Comparison of ENCODE assay signal across 10 mouse cellular contexts in genomic region chr10:15392027-15392816, GRCm38 (mm10).
A peak's percentile ranks its signal among the peaks of the same experiment; 100 is the strongest.
DNase-seq lines count a peak whose midpoint lies in the region; ATAC-seq and TF ChIP-seq lines count a peak whose summit lies in the region.
"Had no signal": no experiment of that assay in that cellular context is flagged by ENCODE, and none has a peak within 500 bp of the region (broad histone marks: within the 10 kb centered on the region; RNA-seq: fewer than 3 reads in every experiment).

No protein-coding gene starts in this region.

- no peaks in the 10 kb centered on the region for H3K27me3 ChIP-seq in forebrain, embryonic 14.5 days (replicated peaks; ENCODE audit: control insufficient read depth, insufficient read depth, low read length)
- H3K27me3 ChIP-seq in forebrain, embryonic 11.5 days (ENCODE audit: control insufficient read depth, insufficient read depth, low read length) = no peaks in the 10 kb centered on the region
- no peaks in the 10 kb centered on the region for H3K27me3 ChIP-seq in lung, postnatal 0 days (replicated peaks; ENCODE audit: insufficient read depth, low read length)
- H3K27me3 ChIP-seq: stomach, embryonic 15.5 days had no signal

- 68% methylated on average over 5 of the region's 5 CpGs for whole genome bisulfite sequencing in forebrain, embryonic 14.5 days
- WGBS in forebrain, embryonic 11.5 days = 79% methylated on average over 5 of the region's 5 CpGs
- 32% methylated on average over 5 of the region's 5 CpGs for WGBS in lung, postnatal 0 days

- TF ChIP-seq CTCF in lung, postnatal 0 days (IDR thresholded peaks at IDR 0.05) = no peak

- H3K9ac ChIP-seq in forebrain, embryonic 14.5 days (ENCODE audit: low read length) = no peak overlapping the region
- no peak overlapping the region for H3K9ac ChIP-seq in forebrain, embryonic 11.5 days (ENCODE audit: low read length)
- H3K9ac ChIP-seq in lung, postnatal 0 days (replicated peaks; ENCODE audit: low read depth) = no peak overlapping the region
- H3K9ac ChIP-seq: stomach, embryonic 15.5 days had no signal

- no peak for TF ChIP-seq EP300 in lung, postnatal 0 days (IDR thresholded peaks at IDR 0.05)

- no peak overlapping the region for H3K27ac ChIP-seq in forebrain, embryonic 14.5 days (ENCODE audit: low read depth, low read length)
- no peak overlapping the region for H3K27ac ChIP-seq in forebrain, embryonic 11.5 days (ENCODE audit: low read depth, low read length)
- H3K27ac ChIP-seq in lung, postnatal 0 days (ENCODE audit: low read length) = no peak overlapping the region
- H3K27ac ChIP-seq: stomach, embryonic 15.5 days had no signal

- no peak overlapping the region for H3K4me2 ChIP-seq in forebrain, embryonic 14.5 days (ENCODE audit: low read length)
- no peak overlapping the region for H3K4me2 ChIP-seq in forebrain, embryonic 11.5 days (ENCODE audit: low read depth, low read length, severe bottlenecking)
- no peak overlapping the region for H3K4me2 ChIP-seq in lung, postnatal 0 days (replicated peaks; ENCODE audit: low read depth, low read length)
- H3K4me2 ChIP-seq: stomach, embryonic 15.5 days had no signal

- no peaks in the 10 kb centered on the region for H3K9me3 ChIP-seq in forebrain, embryonic 14.5 days (replicated peaks; ENCODE audit: control insufficient read depth, low read length)
- no peaks in the 10 kb centered on the region for H3K9me3 ChIP-seq in forebrain, embryonic 11.5 days (ENCODE audit: control insufficient read depth, low read length)
- no peaks in the 10 kb centered on the region for H3K9me3 ChIP-seq in lung, postnatal 0 days (ENCODE audit: low read length)
- H3K9me3 ChIP-seq: stomach, embryonic 15.5 days had no signal

- no peak overlapping the region for H3K4me3 ChIP-seq in forebrain, embryonic 14.5 days (ENCODE audit: low read depth, low read length)
- H3K4me3 ChIP-seq in forebrain, embryonic 11.5 days (ENCODE audit: low read depth, low read length) = no peak overlapping the region
- H3K4me3 ChIP-seq in lung, postnatal 0 days (ENCODE audit: low read depth, low read length) = no peak overlapping the region
- H3K4me3 ChIP-seq: stomach, embryonic 15.5 days had no signal

- no peaks in the 10 kb centered on the region for H3K4me1 ChIP-seq in forebrain, embryonic 14.5 days (ENCODE audit: control insufficient read depth, insufficient read depth, low read length)
- H3K4me1 ChIP-seq in forebrain, embryonic 11.5 days (replicated peaks; ENCODE audit: control insufficient read depth, insufficient read depth, low read length) = no peaks in the 10 kb centered on the region
- no peaks in the 10 kb centered on the region for H3K4me1 ChIP-seq in lung, postnatal 0 days (ENCODE audit: insufficient read depth, low read depth, low read length)
- H3K4me1 ChIP-seq: stomach, embryonic 15.5 days had no signal

- no peaks in the 10 kb centered on the region for H3K36me3 ChIP-seq in forebrain, embryonic 14.5 days (ENCODE audit: control insufficient read depth, insufficient read depth, low read length)
- no peaks in the 10 kb centered on the region for H3K36me3 ChIP-seq in forebrain, embryonic 11.5 days (ENCODE audit: control insufficient read depth, insufficient read depth, low read length)
- H3K36me3 ChIP-seq in lung, postnatal 0 days (ENCODE audit: insufficient read depth, low read length) = no peaks in the 10 kb centered on the region
- H3K36me3 ChIP-seq: stomach, embryonic 15.5 days had no signal

- peak; percentile 50; the same call in 1 of the 2 replicates for ATAC-seq in forebrain, embryonic 14.5 days
- ATAC-seq in forebrain, embryonic 11.5 days (replicated peaks; ENCODE audit: low FRiP score) = no peak
- ATAC-seq in lung, postnatal 0 days = no peak

- intact Hi-C loops in heart, postnatal 14 days (cut with DNase I) = no loop called here

- DNase-seq in forebrain, embryonic 14.5 days (ENCODE audit: low spot score) = peak; percentile 53
- no peak for DNase-seq in forebrain, embryonic 11.5 days (ENCODE audit: low spot score)
- peak; percentile 6 for DNase-seq in lung, postnatal 0 days (ENCODE audit: low spot score)
- DNase-seq in lung, postnatal 14 days = no peak
- DNase-seq in heart, postnatal 14 days = peak; percentile 1 to 8
- DNase-seq in retina, embryonic 14.5 days (ENCODE audit: low spot score) = peak; percentile 10
- no peak for DNase-seq in yolk sac, embryonic 10.5 days (ENCODE audit: low spot score)
- DNase-seq in right cerebral cortex, adult 18-20 months = no peak
- DNase-seq: adrenal gland, adult 2 months had no signal

Comparison
In these comparisons a context has a peak if more than half of its experiments do, and no peak if none do; other contexts are left out.
1. DNase-seq: peak in forebrain, embryonic 14.5 days (single experiment), lung, postnatal 0 days (single experiment), heart, postnatal 14 days (2 of 2) and retina, embryonic 14.5 days (single experiment); none in forebrain, embryonic 11.5 days (single experiment), lung, postnatal 14 days (single experiment), yolk sac, embryonic 10.5 days (single experiment) and right cerebral cortex, adult 18-20 months (single experiment).